Mouse (Mus musculus) liver, embryonic 14.5 days (tissue): ENCODE data around the gene Gm17509. TPM values are rescaled to one million over a fixed set of nuclear protein-coding genes. Genes with fewer than 3 reads are reported as not detected.

Experiments used
- ATAC-seq: fragments of 200-750 bp; cut with Nextera tagmentation; 2 replicates; pipeline ENCODE4 v1.8.0; 2017; ENCODE audit warnings: moderate number of reproducible peaks, mild to moderate bottlenecking, moderate library complexity; ENCODE audit not compliant: insufficient read depth
- DNase-seq, 3 experiments: peaks; one replicate each; pipeline ENCODE4 v3.0.0-alpha.2; 2012 to 2013; ENCODE audit warnings: low read depth in 3 of 3, low spot score in 3 of 3
- H3K27ac ChIP-seq: fragments of 300-500 bp; sonication (generic); 2 replicates; pipeline ENCODE4 v1.5.1; 2014; ENCODE audit warnings: moderate library complexity, mild to moderate bottlenecking, control low read depth, inconsistent platforms
- H3K27me3 ChIP-seq: fragments of 300-500 bp; sonication (generic); 2 replicates; pipeline ENCODE4 v1.6.1; 2014; ENCODE audit warnings: mild to moderate bottlenecking, low read length, moderate library complexity; ENCODE audit not compliant: control insufficient read depth, insufficient read depth
- H3K36me3 ChIP-seq: fragments of 300-500 bp; sonication (generic); replicated peaks from 2 replicates; pipeline ENCODE4 v1.6.1; 2014; ENCODE audit warnings: low read depth; ENCODE audit not compliant: control insufficient read depth, insufficient read depth
- H3K4me1 ChIP-seq, 2 experiments: fragments of 200-500 bp in 1 of 2; fragments of 300-500 bp in 1 of 2; sonication (generic) in 1 of 2; replicated peaks; 2 replicates each; pipeline ENCODE4 v1.6.1; 2012 to 2014; ENCODE audit warnings: antibody characterized with exemption in 1 of 2, inconsistent platforms in 1 of 2, low read length in 1 of 2; ENCODE audit not compliant: control insufficient read depth in 2 of 2, insufficient read depth in 2 of 2
- H3K4me2 ChIP-seq: fragments of 300-500 bp; sonication (generic); 2 replicates; pipeline ENCODE4 v1.6.1; 2014; ENCODE audit warnings: low read depth, mild to moderate bottlenecking, control low read depth, moderate library complexity
- H3K4me3 ChIP-seq, 2 experiments: fragments of 200-500 bp in 1 of 2; fragments of 300-500 bp in 1 of 2; sonication (generic) in 1 of 2; 2 replicates each; pipeline ENCODE4 v1.5.1; 2012 to 2014; ENCODE audit warnings: low read depth in 2 of 2, low read length in 2 of 2, mild to moderate bottlenecking in 2 of 2, control low read depth in 1 of 2, inconsistent platforms in 1 of 2, moderate library complexity in 1 of 2; ENCODE audit not compliant: insufficient read depth in 1 of 2
- H3K9ac ChIP-seq: fragments of 300-500 bp; sonication (generic); replicated peaks from 2 replicates; pipeline ENCODE4 v1.6.1; 2014; ENCODE audit warnings: mild to moderate bottlenecking, control low read depth, moderate library complexity
- H3K9me3 ChIP-seq: fragments of 300-500 bp; sonication (generic); 2 replicates; pipeline ENCODE4 v1.6.1; 2016; ENCODE audit warnings: low read length, mixed read lengths; ENCODE audit not compliant: control insufficient read depth
- CTCF ChIP-seq: IDR thresholded peaks from 2 replicates; pipeline ENCODE4 v1.5.1; 2016; ENCODE audit warnings: antibody characterized with exemption, low read depth, control low read depth
- EP300 ChIP-seq: IDR thresholded peaks from 2 replicates; pipeline ENCODE4 v1.6.1; 2016; ENCODE audit warnings: antibody characterized with exemption, low read depth
- WGBS: fragments of 180-500 bp; shearing (Covaris S2); extraction: QIAGEN DNeasy Blood & Tissue Kit; methylation state at CpG from one replicate; pipeline ENCODE4 v1.1.7; 2014; ENCODE audit not compliant: insufficient replicate concordance; 5-methylcytosine and 5-hydroxymethylcytosine counted together
- polyA plus RNA-seq, 2 experiments: library from polyadenylated mRNA; depleted of rRNA in 1 of 2; stranded (reverse) in 1 of 2; unstranded in 1 of 2; fragments of >200 nt; fragmentation: Nextera tagmentation in 1 of 2; extraction: Ambion mirVana in 1 of 2; gene quantifications; 2 replicates each; pipeline versions ENCODE4 v1.2.1 to v1.2.3; 2012 to 2014

The Gm17509 gene
- polyA plus RNA-seq, 2 experiments = 0.07 TPM; not detected in 1

DNA sequence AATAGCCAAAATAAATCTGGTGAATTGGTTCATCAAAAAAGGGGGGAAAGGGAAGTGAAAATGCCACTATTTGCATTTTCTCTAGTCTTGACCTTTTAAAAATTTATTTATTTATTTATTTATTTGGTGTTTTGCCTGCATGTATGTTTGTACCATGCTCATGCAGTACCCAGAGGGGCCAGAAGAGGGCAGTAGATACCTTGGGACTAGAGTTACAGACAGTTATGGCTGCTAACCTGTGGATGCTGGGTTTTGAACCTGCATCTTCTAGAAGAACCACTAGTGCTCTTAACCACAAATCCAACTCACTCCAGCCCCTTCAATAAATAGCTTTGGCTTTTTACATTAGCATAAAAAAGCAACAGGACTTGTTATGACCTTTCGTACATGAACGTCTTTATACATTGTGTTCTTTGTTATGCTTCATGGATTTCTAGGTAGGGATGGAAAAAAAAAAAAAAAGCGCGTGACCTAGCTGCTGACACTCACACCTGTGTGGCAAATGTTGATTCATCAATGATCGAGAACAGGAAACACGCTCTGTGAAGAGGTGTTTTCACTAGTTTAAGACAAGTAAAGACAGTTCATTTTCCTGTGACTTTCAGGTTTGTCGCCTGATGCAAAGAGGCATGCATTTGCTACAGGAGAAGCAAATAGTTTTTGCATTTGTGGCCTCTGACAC is 22.3 kb downstream of the Gm17509 start:
- Histone ChIP-seq H3K27me3 (no peaks in the 10 kb centered on the region), H3K9ac (no peak overlapping the region), H3K4me3 (no peak overlapping the region), H3K4me1 (no peaks in the 10 kb centered on the region), H3K36me3 (no peaks in the 10 kb centered on the region), H3K27ac (no peak overlapping the region), H3K9me3 (no peaks in the 10 kb centered on the region), H3K4me2 (no peak overlapping the region)
- WGBS = 70% methylated on average over 7 of the region's 7 CpGs
- ATAC-seq = no peak
- peak; percentile 29 to 43 (median 34) for DNase-seq
- TF ChIP-seq EP300 (no peak), CTCF (peak; percentile 76)

DNA sequence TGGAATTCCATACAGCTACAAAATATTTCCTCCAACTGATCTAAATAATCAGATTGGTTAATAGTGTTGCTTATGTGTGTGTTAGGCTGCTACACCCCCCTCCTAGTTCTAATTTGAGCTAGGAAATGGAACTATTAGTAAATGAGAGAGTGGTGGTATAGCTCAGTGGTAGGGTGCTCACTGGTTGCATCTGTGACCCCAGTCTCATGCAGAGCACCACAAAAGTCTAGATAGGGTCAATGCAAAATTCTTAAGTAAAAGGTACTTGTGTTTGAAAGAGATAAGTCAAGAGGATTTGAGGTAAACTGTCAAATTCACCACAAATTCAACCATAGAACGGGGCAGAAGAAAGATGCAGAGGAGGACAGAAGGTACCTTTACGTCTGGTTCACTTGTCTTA is 23.2 kb downstream of the Gm17509 start:
- Histone ChIP-seq H3K4me2 (no peak overlapping the region), H3K36me3 (no peaks in the 10 kb centered on the region), H3K4me1 (no peaks in the 10 kb centered on the region), H3K9me3 (no peaks in the 10 kb centered on the region), H3K9ac (no peak overlapping the region), H3K4me3 (no peak overlapping the region), H3K27ac (no peak overlapping the region), H3K27me3 (no peaks in the 10 kb centered on the region)
- TF ChIP-seq CTCF (no peak), EP300 (no peak)
- no peak for ATAC-seq
- no peak for DNase-seq
- 56% methylated on average over 2 of the region's 2 CpGs for WGBS

DNA sequence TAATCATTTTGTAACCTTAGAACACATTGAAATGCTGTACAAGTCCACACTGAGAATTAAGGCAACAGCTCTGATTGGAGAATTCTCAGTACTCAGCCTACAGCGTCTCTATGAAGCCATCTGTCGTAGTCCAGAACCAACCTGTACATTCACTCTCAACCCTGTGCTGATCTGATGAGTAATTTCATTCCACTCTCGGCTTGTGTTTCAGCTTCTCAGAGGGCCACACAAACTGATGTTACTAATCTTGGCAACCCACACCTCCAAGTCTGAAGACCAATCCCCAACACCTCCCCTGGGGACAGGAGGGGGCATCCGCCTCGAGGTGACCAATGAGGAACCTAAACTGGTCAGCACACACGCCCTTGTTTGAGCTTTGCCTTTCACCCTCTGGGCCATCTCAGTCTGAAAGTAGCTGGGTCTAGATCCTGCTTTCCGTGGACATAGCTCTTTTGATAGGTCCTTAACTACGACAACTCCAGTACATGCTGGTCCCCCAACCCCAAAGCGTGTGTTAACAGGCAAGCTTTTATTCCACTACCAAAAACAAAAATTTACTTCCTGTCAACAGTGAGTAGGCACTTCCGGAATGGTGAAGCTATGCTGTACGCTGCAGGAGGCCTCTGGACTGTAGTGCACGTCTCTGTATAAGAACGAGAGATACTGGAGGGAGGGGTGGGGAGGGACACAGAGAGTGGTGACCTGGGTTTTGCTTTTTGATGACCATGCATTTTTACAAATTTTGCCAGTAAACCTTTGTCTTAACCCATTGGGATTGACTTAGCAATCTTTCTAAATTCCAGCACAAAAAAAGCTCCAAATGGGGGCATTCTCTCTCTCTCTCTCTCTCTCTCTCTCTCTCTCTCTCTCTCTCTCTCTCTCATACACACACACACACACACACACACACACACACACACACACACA is 25.0 kb downstream of the Gm17509 start:
- H3K9ac ChIP-seq = no peak overlapping the region
- WGBS = 45% methylated on average over 13 of the region's 13 CpGs
- no peaks in the 10 kb centered on the region for H3K9me3 ChIP-seq
- H3K27me3 ChIP-seq = no peaks in the 10 kb centered on the region
- no peaks in the 10 kb centered on the region for H3K4me1 ChIP-seq
- no peak overlapping the region for H3K4me2 ChIP-seq
- TF ChIP-seq EP300 (no peak), CTCF (no peak)
- no peak for DNase-seq
- 0 out of 2 replicates have a peak, but pooled peaks have one; percentile 43 for ATAC-seq
- no peak overlapping the region for H3K4me3 ChIP-seq
- no peaks in the 10 kb centered on the region for H3K36me3 ChIP-seq
- no peak overlapping the region for H3K27ac ChIP-seq

DNA sequence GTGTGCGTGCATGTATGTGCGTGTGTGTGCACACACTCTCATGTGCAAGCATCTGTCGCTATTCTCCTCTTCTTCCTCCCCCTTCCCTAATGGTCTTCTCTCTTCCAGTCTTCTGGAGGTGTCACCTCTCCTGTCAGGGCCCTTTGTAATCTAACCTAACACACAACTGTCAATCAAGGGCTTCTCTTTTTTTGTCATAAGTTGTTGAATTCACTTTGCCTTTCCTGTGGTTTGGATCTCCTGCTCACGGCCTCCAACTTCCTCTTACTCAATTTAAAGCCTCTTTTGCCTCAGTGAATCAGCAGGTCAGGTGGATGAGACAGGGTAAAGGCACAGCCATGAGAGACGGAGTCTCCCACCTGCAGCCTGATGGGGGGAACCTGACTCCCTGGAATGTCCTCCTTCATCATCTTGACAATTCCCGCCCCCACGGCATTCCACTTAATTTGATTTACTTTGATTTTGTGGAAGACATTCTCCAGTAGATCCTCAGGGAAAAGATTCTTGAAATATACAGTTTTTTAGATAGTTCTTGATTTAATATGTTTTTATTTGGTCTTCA is 27.4 kb downstream of the Gm17509 start:
- Histone ChIP-seq H3K4me1 (no peaks in the 10 kb centered on the region), H3K9ac (no peak overlapping the region)
- ATAC-seq = no peak

DNA sequence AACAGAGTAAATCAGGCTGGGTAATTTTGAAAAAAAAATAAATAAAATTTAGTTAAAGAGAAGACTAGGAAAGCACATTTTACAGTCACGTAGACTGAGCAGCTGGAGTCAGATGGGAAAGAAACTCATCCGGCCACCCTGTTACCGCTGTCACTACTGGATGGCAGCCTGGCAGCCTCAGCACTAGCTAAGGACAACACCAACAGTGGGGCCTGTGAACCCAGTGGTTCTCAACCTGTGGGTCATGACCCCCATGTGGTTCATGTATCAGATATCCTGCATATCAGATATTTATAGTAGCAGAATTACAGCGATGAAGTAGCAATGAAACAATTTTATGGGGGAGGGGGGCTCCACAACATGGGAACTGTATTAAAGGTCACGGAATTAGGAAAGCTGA is 28.7 kb downstream of the Gm17509 start:
- ATAC-seq (no peak), DNase-seq (no peak)
- no peak overlapping the region for H3K4me2 ChIP-seq
- H3K27me3 ChIP-seq = no peaks in the 10 kb centered on the region
- TF ChIP-seq CTCF (no peak), EP300 (no peak)
- no peaks in the 10 kb centered on the region for H3K4me1 ChIP-seq
- H3K27ac ChIP-seq = no peak overlapping the region
- no peaks in the 10 kb centered on the region for H3K36me3 ChIP-seq
- no peak overlapping the region for H3K4me3 ChIP-seq
- no peaks in the 10 kb centered on the region for H3K9me3 ChIP-seq
- H3K9ac ChIP-seq = no peak overlapping the region
- 80% methylated on average over 5 of the region's 5 CpGs for WGBS

More for the DNA sequence above, 27.4 kb downstream of the Gm17509 start:
- H3K4me2 ChIP-seq = no peak overlapping the region
- no peak overlapping the region for H3K4me3 ChIP-seq
- no peak for TF ChIP-seq CTCF
- no peak for TF ChIP-seq EP300
- H3K27ac ChIP-seq = no peak overlapping the region
- 37% methylated on average over 7 of the region's 7 CpGs for WGBS
- H3K27me3 ChIP-seq = no peaks in the 10 kb centered on the region
- no peak for DNase-seq
- H3K36me3 ChIP-seq = no peaks in the 10 kb centered on the region
- no peaks in the 10 kb centered on the region for H3K9me3 ChIP-seq
